Mouse (Mus musculus) embryonic fibroblast, embryonic 13.5 days (primary cell): ENCODE results near the gene Syt2.

ENCODE experiments used
- CTCF ChIP-seq: IDR thresholded peaks from 2 replicates; pipeline ENCODE4 v1.5.1; 2011; ENCODE audit warnings: mild to moderate bottlenecking, control low read depth, low read length, moderate library complexity, borderline replicate concordance; ENCODE audit not compliant: insufficient read depth
- POLR2A ChIP-seq: IDR thresholded peaks from 2 replicates; pipeline ENCODE4 v1.6.1; 2011; ENCODE audit warnings: low read depth, mild to moderate bottlenecking, control low read depth, low read length, moderate library complexity

- no peak for TF ChIP-seq CTCF
- no peak for TF ChIP-seq POLR2A
Observed at GRCm38 (mm10) chr1:134714166-134714565, 67.7 kb downstream of the Syt2 start.
